Mouse (Mus musculus) neural tube, embryonic 13.5 days (tissue): Measurements from ENCODE around the gene Mup20. TPM values are rescaled to one million over a fixed set of nuclear protein-coding genes. Genes with fewer than 3 reads are reported as not detected.

ENCODE experiments used
- polyA plus RNA-seq: library from polyadenylated mRNA; unstranded; fragments of >200 nt; fragmentation: Nextera tagmentation; extraction: Ambion mirVana; gene quantifications from 2 replicates; pipeline ENCODE4 v1.2.1, GENCODE M21; 2015

Mup20 gene
- polyA plus RNA-seq, 1 experiment from 2014 or later, result not detected

Other genes with a start within 250 kb of the Mup20 start
- gene Mup5, start 218.9 kb downstream of the Mup20 start, polyA plus RNA-seq, result not detected in 2 replicates
- not detected in 2 replicates for gene Mup3, start 33.2 kb upstream of the Mup20 start, polyA plus RNA-seq
- gene Mup21, start 96.7 kb upstream of the Mup20 start, polyA plus RNA-seq, result not detected in 2 replicates
- 24.9 and 30.6 TPM in 2 replicates for gene Zfp37, start 176.9 kb upstream of the Mup20 start, polyA plus RNA-seq
- 17.7 and 18.1 TPM in 2 replicates for gene Slc31a2, start 208.4 kb upstream of the Mup20 start, polyA plus RNA-seq